Mouse (Mus musculus) granulocyte monocyte progenitor cell, adult 5-6 weeks (primary cell): ENCODE measurements around the gene Rasgrp2. TPM values are rescaled to one million over a fixed set of nuclear protein-coding genes. Genes with fewer than 3 reads are reported as not detected.

Experiments
- ATAC-seq: replicated peaks from 2 replicates; pipeline ENCODE4 v1.8.0; 2016; ENCODE audit warnings: mild to moderate bottlenecking, moderate TSS enrichment, inconsistent platforms; ENCODE audit not compliant: poor library complexity, severe bottlenecking
- total RNA-seq, 2 experiments: library from RNA; stranded (forward) in 1 of 2; stranded (reverse) in 1 of 2; fragments of 200-712, 200-1000 nt in 1 of 2; fragments of >200 nt in 1 of 2; fragmentation: Nextera tagmentation in 1 of 2; gene quantifications; 2 replicates each; pipeline ENCODE4 v1.2.3; 2014 to 2017

The Rasgrp2 gene
- total RNA-seq, 2 experiments from 2014 or later, result 279 to 308 TPM

DNA sequence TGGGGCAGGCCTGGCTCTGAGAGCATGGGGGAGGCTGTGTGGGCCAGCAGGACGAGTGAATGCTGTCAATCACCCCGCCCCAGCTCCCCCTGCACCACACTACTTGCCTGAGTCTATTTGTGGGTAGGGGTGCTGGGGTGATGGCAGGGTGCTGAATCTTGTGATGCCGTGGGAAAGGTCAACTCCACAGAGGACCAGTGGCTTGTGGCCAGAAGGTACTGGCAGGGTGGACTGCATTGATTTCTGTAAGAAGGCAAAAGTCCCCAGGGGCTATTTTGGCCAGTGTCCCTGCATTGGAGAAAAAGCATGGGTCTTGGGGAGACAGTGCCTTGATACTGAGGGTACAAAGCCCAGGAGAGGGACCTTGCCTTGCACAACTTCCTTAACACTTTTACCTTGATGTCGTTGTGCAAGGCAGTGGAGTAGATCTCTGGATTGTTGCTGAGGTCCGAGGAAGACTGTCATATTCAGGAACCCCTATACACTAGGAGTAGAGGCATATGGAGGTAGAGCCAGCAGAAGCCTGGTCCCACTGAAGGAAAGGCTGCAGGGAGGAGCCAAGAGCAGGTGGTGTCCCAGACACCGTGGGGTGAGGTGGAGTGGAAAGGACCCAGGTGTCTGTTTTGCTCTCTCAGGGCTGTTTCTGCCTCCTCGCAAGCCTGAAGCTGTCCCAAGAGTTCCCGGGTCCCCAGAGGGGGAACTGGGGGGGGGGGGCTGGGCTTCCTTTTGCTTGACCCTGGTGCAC, 25.2 kb downstream of the Rasgrp2 start:
- no peak for ATAC-seq

DNA sequence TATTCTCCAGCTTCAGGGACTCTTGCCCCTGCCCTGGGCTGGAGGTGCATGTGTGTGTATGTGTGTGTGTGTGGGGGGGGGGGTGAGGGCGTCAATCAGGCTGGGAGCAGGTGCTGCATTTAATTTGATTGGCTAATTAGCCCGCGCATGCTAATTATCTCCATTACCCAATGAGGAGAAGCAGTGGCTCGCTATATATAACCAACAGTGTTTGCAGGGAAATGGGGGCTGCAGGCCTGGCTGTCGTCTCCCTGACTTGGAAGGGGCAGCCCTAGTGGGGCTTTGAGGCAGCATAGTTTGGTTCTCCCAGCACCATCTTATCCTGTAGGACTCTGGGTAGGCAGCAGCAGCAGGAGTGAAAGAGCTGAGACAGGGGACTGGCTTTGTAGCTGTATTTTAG, 26.5 kb downstream of the Rasgrp2 start:
- ATAC-seq, result no peak

DNA sequence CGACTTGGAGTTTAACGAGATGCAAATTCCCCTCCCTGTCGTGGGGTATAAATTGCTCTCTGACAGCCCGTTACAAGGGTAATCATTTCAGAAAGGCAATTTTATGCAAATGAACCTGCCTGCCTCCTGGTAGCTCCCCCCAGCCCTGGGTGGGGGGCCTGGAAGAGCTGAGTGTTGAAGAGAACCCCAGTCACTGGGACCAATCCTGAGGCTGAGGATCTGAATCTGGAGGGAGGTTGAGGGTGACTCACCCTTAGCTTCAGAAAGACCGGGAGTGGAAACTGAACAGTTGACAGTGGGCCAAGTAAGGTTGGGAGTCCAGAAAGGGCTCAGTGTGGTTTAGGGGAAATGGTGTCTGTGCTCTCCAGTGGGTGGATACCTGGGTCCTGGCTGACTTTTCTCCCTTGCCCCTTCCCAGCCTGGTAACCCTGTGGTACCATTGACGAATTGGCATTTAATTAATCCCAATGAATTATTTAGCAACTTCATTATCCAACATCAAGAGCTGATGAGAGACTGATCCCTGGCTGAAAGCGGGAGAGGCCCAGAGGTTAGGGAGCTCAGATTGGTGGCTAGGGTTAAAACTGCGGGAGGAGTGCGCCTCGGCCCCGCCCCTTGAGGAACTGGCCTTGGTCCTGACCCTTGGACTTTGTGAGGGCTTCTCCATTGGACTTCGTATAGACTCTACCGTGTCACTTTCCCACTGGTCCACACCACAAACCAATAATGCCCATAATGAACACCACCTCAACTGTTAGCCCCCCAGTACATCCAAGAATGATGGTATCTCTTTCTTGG, 27.8 kb downstream of the Rasgrp2 start:
- ATAC-seq, result peak; percentile 74

DNA sequence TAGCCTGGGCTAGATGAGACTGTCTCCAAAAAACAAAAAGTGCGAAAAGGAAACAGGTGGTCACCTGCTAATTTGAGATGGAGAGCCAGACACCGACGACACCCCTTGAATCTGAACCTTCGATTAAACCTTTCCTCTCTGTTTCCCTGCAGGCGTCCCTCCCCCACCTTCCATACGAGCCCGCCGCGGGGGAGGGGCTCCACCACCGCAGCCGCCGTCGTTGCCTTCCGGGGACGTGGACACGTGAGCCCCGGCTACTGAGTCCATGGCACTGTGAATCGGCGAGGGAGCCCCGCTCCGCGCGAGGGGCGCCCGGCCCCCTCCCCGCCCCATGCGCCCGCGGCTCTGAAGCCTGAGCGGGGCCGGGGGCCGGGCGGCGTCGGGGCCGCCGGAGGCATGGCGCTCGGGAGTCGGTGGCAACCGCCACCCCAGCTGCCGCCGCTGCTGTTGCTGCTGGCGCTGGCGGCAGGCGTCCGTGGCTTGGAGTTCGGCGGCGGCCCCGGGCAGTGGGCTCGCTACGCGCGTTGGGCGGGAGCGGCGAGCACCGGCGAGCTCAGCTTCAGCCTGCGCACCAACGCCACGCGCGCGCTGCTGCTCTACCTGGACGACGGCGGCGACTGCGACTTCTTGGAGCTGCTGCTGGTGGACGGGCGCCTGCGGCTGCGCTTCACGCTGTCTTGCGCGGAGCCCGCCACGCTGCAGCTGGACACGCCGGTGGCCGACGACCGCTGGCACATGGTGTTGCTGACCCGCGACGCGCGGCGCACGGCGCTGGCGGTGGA, 28.7 kb downstream of the Rasgrp2 start:
- ATAC-seq, result no peak

- ATAC-seq, result peak; percentile 66
These were observed 29.5 kb downstream of the Rasgrp2 start for GRCm38 (mm10) chr19:6428501-6429200.

DNA sequence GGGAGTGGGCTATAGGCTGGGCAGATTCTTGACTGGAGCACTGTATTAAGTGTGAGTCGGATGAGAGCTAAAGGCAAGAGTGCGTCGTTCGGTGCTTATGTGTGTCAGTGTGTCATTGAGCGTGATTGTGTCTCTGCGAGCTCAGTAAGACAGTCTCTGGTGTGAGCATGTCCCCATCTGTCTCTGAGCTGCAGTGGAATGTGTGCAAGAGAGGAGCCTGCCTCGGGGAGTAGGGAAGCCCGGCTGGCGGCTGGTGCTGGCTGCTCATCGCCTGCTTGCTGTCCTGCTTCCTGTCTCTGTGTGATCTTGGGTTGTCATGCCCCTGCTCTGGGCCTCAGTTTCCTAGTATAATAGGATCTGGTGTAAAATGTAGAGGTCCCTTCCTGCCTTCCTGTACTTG, 43.9 kb downstream of the Rasgrp2 start:
- ATAC-seq, result no peak

- no peak for ATAC-seq
These were observed 46.8 kb downstream of the Rasgrp2 start for GRCm38 (mm10) chr19:6445761-6446423.

GRCm38 (mm10) chr19:6446736-6447437, 47.7 kb downstream of the Rasgrp2 start:
- ATAC-seq, result no peak

DNA sequence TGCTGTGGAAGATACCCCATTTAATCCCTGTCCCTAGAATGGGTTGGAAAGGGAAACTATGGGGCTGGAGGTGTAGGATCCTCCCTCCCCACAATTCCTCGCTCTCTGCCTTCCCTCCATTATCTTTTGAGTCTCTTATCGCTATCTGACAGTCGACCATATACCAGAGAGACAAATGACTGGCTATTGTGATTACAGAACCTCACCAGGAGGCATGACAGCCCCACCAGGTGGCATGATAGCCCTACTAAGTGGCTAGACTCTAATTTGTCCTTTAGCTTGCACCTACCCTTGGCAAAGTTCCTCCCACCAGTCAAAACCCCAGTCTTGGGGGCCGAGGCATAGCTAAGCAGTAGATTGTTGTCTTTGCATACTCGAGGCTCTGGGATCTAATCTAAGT, 49.6 kb downstream of the Rasgrp2 start:
- ATAC-seq, result no peak

DNA sequence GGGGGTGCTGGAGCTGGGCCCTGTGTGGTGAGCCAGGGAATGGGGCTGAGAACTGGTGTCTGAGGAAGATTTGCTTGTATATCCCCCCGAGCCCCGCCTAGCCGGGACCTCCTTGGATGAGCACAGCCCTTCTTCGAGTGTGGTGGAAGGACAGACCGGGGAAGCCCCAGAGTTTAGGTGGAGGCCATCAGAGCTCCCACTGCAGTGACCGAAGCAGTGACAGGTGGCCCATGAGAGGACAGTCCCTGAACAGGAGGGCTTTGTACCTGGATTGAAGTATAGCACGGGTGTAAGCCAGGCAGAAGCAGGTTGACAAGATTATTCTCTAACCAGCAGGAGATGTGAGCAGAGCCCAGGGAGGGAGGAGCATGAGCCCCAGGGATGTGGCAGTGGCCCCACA, 50.7 kb downstream of the Rasgrp2 start:
- no peak for ATAC-seq

DNA sequence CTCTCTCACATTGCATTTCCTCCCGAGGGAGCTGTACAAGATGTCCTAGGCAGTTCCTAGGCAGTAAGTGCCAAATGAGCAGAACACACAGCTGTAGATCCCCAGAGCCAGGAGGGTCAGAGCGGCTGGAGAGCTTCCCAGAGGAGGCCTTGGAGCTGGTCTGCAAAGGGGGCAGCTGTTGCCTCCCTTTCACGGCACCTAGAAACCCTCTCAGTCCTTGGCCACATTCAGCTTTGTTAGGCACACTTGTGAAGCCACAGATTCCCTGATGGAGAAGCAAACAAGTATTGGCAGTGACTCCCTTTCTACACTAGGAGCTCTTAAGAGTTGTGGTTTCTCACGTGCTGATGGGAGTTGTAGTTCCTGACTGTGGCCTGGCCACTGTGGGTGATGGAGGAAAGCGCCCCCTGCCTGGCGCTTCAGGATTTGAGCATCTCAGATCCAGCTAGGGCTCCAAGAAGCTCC, 52.9 kb downstream of the Rasgrp2 start:
- peak; percentile 76 for ATAC-seq

DNA sequence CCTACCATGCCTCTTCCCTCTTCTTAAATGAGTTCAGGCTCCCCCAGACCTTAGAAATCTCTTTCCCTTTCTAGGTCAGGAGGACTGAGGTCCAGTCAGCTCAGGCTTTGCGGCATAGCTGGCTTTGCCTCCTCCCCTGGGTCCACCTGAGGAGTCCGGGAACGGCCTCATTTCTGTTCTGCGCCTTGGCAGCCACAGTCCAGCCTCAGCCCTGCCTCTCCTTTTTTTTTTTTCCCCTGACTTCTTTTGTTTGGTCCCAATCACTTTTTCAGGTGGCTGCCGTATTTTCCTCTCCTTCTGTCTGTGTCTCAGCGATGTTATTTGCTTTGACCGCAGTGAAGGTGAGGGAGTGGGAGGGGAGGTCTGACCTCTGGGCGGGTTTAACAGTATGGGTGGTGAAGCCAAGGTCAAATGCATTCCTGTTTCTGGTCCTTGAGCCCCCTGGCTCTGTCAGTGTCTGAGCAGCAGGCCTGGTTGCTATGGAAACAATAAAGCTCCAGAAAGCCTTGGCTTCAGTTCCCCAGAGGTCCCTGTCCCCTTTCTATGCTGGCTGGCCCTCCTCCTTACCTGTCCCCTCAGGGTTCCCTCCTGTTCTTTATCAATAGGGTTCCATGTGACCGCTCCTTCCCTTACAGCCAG, 53.7 kb downstream of the Rasgrp2 start:
- ATAC-seq, result no peak

DNA sequence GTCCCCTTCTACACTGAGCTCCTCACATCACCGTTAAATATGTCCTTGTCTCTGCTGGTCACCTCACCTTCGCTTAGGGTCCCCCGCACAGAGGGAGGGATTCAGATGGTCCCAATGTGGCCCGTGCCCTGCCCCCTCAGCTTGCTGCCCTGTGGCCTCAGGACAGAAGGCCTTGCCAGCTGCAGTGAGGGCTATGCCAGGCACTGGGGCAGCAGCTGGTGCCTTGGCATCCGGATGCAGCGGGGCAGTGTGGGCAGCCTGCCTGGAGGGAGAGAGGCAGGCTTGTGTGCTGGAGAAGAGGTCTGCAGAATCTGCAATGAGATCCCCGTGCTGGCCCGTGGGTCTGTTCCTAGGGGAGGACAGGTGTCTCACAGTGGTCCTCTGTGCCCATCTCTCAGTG, 54.2 kb downstream of the Rasgrp2 start:
- ATAC-seq, result no peak

DNA sequence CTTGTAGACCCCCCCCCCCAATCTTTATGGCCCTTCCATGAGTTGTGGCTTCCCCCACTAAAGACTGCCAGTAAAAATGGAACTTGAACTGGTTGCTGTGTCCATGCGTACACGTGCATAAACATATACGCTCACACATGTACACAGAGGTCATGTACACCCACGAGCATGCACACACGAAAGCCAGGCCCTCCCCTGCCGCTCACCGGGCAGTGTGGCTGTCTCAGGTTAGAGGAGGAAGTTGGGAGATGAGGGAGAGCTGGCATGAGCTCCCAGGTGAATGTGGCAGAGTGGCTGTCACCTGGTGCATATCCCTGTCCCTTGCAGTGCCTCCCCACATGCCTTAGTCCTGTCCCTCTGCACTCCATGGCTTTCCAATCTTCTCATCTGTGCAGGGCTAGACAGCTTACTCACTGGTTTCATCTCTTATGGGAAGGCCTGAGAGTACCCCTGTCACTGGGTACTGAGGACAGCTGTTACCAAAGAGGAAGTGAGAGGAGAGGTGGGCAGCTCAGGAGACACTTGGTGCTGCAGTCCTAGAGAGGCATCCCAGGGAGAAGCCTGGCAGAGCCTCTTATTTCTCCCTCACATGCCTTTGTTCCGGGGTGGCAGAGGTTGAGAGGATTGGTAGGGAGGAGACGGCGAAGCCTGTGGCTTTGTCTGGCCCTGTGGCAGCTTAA, 55.0 kb downstream of the Rasgrp2 start:
- peak; percentile 69 for ATAC-seq

GRCm38 (mm10) chr19:6459504-6459903, 60.4 kb downstream of the Rasgrp2 start:
- peak; percentile 94 for ATAC-seq

DNA sequence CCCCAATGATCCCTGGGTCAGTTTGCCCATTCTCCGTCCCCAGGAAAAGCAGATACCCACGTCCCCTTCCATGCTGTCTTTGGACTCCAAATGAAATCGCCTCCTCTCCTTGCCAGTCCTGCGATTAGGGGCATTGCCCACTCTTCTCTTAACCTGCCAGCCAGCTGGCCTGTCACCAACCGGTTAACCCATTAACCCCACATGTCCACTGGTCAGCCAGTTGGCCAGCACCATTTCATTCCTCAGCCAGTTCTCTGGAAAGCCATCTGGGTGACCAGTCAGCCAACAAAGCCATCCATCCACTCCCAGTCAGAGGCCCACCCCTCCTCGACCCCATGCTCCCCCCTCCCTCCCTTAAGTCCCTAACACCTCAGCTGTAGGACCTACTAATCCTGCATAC, 63.7 kb downstream of the Rasgrp2 start:
- no peak for ATAC-seq

GRCm38 (mm10) chr19:6464306-6465071, 65.3 kb downstream of the Rasgrp2 start:
- no peak for ATAC-seq
